Mouse (Mus musculus): Measurements from ENCODE around the gene Lipk. TPM values are rescaled to one million over a fixed set of nuclear protein-coding genes. Genes with fewer than 3 reads are reported as not detected.

The Lipk gene
- polyA plus RNA-seq, 1 experiment from 2014 or later, result not detected

GRCm38 (mm10) chr19:34051502-34051901 is 43.4 kb downstream of the Lipk start:
- no peaks in the 10 kb centered on the region for H3K9me3 ChIP-seq (ENCODE audit: control insufficient read depth, low read length)
- no peak overlapping the region for H3K27ac ChIP-seq
- no peak overlapping the region for H3K4me2 ChIP-seq (replicated peaks)
- H3K4me1 ChIP-seq (replicated peaks; ENCODE audit: control insufficient read depth, insufficient read depth, low read length), result no peaks in the 10 kb centered on the region
- 79% methylated on average over 3 of the region's 3 CpGs for WGBS
- DNase-seq (ENCODE audit: low spot score) (no peak), ATAC-seq (ENCODE audit: low FRiP score) (no peak)
- H3K36me3 ChIP-seq (replicated peaks; ENCODE audit: control insufficient read depth, insufficient read depth), result no peaks in the 10 kb centered on the region
- H3K4me3 ChIP-seq (replicated peaks; ENCODE audit: low read length), result no peak overlapping the region
- no peaks in the 10 kb centered on the region for H3K27me3 ChIP-seq (ENCODE audit: control insufficient read depth, insufficient read depth, low read length)
- H3K9ac ChIP-seq, result no peak overlapping the region

DNA sequence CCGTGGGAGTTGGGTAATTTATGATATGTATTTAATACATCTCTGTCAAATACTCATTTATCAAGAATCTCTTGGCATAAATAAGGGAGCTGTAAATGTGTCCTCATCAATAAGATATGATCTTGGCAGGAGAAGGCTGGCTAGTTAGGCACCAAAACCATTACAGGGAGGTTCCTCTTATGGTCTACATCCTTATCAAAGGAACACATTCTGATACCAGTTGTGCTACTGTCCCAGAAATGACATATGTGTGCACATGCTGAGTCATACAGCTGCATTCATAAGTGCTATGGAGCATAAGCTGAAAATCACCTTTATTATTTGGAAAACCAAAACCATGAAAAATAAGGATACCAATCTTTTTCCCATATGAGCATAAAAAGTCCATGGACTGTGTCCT is 55.5 kb downstream of the Lipk start:
- no peak overlapping the region for H3K9ac ChIP-seq
- no peaks in the 10 kb centered on the region for H3K36me3 ChIP-seq (replicated peaks; ENCODE audit: control insufficient read depth, insufficient read depth)
- H3K4me3 ChIP-seq (replicated peaks; ENCODE audit: low read length), result no peak overlapping the region
- no peak overlapping the region for H3K4me2 ChIP-seq (replicated peaks)
- H3K4me1 ChIP-seq (replicated peaks; ENCODE audit: control insufficient read depth, insufficient read depth, low read length), result no peaks in the 10 kb centered on the region
- 56% methylated on average over 1 of the region's 1 CpGs for WGBS
- H3K27me3 ChIP-seq (ENCODE audit: control insufficient read depth, insufficient read depth, low read length), result no peaks in the 10 kb centered on the region
- H3K27ac ChIP-seq, result no peak overlapping the region
- DNase-seq (ENCODE audit: low spot score) (no peak), ATAC-seq (ENCODE audit: low FRiP score) (no peak)
- H3K9me3 ChIP-seq (ENCODE audit: control insufficient read depth, low read length), result no peaks in the 10 kb centered on the region

- no peaks in the 10 kb centered on the region for H3K4me1 ChIP-seq (replicated peaks; ENCODE audit: control insufficient read depth, insufficient read depth, low read length)
- no peak for DNase-seq (ENCODE audit: low spot score)
- 95% methylated on average over 4 of the region's 4 CpGs for WGBS
- no peak overlapping the region for H3K4me3 ChIP-seq (replicated peaks; ENCODE audit: low read length)
- H3K9ac ChIP-seq, result no peak overlapping the region
- H3K27ac ChIP-seq, result no peak overlapping the region
- no peaks in the 10 kb centered on the region for H3K9me3 ChIP-seq (ENCODE audit: control insufficient read depth, low read length)
- no peak for ATAC-seq (ENCODE audit: low FRiP score)
- H3K36me3 ChIP-seq (replicated peaks; ENCODE audit: control insufficient read depth, insufficient read depth), result no peaks in the 10 kb centered on the region
- H3K27me3 ChIP-seq (ENCODE audit: control insufficient read depth, insufficient read depth, low read length), result no peaks in the 10 kb centered on the region
- no peak overlapping the region for H3K4me2 ChIP-seq (replicated peaks)
Measured at GRCm38 (mm10) chr19:34064059-34064458, 56.0 kb downstream of the Lipk start.

DNA sequence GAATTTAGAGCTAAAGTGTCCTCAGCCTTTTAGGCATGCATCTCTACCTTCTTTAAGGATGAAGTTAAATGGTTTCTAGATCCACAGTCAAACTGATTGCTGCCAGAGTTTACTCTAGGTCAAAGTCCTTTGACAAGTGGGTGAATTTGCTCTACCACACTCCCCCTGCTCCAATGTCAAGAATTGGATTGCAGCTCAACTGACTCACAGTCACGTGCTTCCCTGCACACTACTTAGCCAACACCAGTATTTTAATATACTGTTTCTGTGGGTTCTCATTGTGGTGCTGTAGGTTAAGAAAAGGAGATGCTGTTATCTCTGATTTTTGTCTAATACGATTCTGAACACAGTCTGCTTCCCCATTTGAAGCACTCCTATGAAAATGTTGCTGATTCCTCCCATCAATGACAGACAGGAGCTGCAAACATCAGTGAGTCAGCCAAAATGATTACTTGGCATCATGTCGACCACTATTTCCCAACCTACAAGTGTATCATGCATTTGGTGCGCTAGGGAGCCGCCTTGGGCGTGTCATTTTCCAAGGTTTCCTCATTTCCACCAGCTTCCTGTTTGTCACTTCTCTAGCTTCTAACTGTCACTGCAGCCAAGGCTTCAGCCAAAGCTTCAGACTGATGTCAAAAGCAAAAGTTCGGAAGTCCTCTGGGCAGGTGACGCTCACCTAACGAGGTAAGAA is 58.8 kb downstream of the Lipk start, which contains the start of gene Lipn:
Gene Lipn (plus strand): TSS at position 580 of the 694 bp plus-strand sequence.
- Histone ChIP-seq H3K9ac (no peak within 1 kb of the TSS), H3K4me3 (replicated peaks; ENCODE audit: low read length) (no peak within 1 kb of the TSS), H3K4me2 (replicated peaks) (no peak within 1 kb of the TSS), H3K27ac (no peak within 1 kb of the TSS), H3K27me3 (ENCODE audit: control insufficient read depth, insufficient read depth, low read length) (no peaks in the 10 kb centered on the region), H3K9me3 (ENCODE audit: control insufficient read depth, low read length) (no peaks in the 10 kb centered on the region), H3K36me3 (replicated peaks; ENCODE audit: control insufficient read depth, insufficient read depth) (no peaks in the 10 kb centered on the region), H3K4me1 (replicated peaks; ENCODE audit: control insufficient read depth, insufficient read depth, low read length) (no peaks in the 10 kb centered on the region)
- WGBS, result 92% methylated on average over 9 of the region's 9 CpGs
- no peak for ATAC-seq (ENCODE audit: low FRiP score)
- no peak for DNase-seq (ENCODE audit: low spot score)

GRCm38 (mm10) chr19:34074239-34074638 is 66.1 kb downstream of the Lipk start:
- H3K27me3 ChIP-seq (ENCODE audit: control insufficient read depth, insufficient read depth, low read length), result no peaks in the 10 kb centered on the region
- H3K4me1 ChIP-seq (replicated peaks; ENCODE audit: control insufficient read depth, insufficient read depth, low read length), result no peaks in the 10 kb centered on the region
- H3K4me3 ChIP-seq (replicated peaks; ENCODE audit: low read length), result no peak overlapping the region
- H3K36me3 ChIP-seq (replicated peaks; ENCODE audit: control insufficient read depth, insufficient read depth), result no peaks in the 10 kb centered on the region
- no peak overlapping the region for H3K4me2 ChIP-seq (replicated peaks)
- no peak overlapping the region for H3K27ac ChIP-seq
- ATAC-seq (ENCODE audit: low FRiP score) (no peak), DNase-seq (ENCODE audit: low spot score) (no peak)
- H3K9me3 ChIP-seq (ENCODE audit: control insufficient read depth, low read length), result no peaks in the 10 kb centered on the region
- no peak overlapping the region for H3K9ac ChIP-seq

DNA sequence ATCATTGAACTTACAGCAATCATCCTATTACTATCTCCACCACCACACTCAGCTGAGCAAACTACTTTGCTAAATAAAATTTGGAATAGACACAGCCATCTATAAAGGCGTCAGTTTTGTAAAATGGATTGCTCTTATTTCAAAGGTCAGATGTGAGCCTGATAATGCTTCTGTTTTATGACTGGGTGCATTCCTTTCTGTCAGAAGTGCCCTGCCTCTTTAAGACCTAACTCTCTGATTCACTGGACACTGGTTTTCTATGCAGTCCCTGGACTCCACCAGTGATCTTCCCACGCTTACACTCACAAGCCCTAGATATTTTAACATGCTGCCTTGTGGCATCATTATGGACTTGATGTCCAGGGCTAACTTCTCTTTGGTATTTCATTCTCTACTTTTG is 70.0 kb downstream of the Lipk start:
- Histone ChIP-seq H3K4me1 (replicated peaks; ENCODE audit: control insufficient read depth, insufficient read depth, low read length) (no peaks in the 10 kb centered on the region), H3K27ac (no peak overlapping the region), H3K9me3 (ENCODE audit: control insufficient read depth, low read length) (no peaks in the 10 kb centered on the region), H3K27me3 (ENCODE audit: control insufficient read depth, insufficient read depth, low read length) (no peaks in the 10 kb centered on the region), H3K4me3 (replicated peaks; ENCODE audit: low read length) (no peak overlapping the region), H3K4me2 (replicated peaks) (no peak overlapping the region), H3K36me3 (replicated peaks; ENCODE audit: control insufficient read depth, insufficient read depth) (no peaks in the 10 kb centered on the region), H3K9ac (no peak overlapping the region)
- no peak for DNase-seq (ENCODE audit: low spot score)
- no peak for ATAC-seq (ENCODE audit: low FRiP score)
- WGBS, result 88% methylated on average over 2 of the region's 2 CpGs

DNA sequence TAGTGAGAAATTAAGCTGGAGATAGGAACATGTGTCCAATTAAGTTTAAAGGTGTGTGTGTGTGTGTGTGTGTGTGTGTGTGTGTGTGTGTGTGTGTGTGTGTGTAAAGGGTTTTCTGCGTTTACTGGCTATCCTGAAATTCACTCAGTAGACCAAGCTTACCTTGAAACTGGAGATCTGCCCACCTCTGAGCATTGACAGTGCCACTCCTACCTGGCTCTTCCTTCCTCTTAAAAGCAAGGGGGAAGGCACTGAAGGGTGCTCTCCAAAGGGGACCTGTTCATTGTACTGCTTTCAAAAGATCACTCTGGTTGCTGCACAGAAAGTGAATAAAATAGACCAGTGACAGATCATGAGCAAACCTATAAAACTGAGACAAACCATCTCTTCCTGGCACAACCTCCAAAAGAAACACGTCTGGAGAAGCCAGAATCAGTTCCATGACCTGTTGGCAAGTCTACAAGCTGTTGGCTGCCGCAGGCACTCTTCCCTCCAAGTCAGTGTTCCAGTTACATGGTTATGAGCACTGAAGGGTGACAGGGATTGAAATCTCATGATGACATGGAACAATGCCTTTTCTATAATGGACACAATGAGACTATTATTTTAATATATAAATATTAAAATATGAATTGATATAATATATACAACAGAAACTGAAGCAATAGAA is 81.1 kb downstream of the Lipk start:
- WGBS, result 86% methylated on average over 3 of the region's 3 CpGs
- Histone ChIP-seq H3K4me1 (replicated peaks; ENCODE audit: control insufficient read depth, insufficient read depth, low read length) (no peaks in the 10 kb centered on the region), H3K27me3 (ENCODE audit: control insufficient read depth, insufficient read depth, low read length) (no peaks in the 10 kb centered on the region), H3K4me2 (replicated peaks) (no peak overlapping the region), H3K9ac (no peak overlapping the region), H3K9me3 (ENCODE audit: control insufficient read depth, low read length) (no peaks in the 10 kb centered on the region), H3K4me3 (replicated peaks; ENCODE audit: low read length) (no peak overlapping the region), H3K27ac (no peak overlapping the region), H3K36me3 (replicated peaks; ENCODE audit: control insufficient read depth, insufficient read depth) (no peaks in the 10 kb centered on the region)
- ATAC-seq (ENCODE audit: low FRiP score), result no peak
- DNase-seq (ENCODE audit: low spot score), result no peak

DNA sequence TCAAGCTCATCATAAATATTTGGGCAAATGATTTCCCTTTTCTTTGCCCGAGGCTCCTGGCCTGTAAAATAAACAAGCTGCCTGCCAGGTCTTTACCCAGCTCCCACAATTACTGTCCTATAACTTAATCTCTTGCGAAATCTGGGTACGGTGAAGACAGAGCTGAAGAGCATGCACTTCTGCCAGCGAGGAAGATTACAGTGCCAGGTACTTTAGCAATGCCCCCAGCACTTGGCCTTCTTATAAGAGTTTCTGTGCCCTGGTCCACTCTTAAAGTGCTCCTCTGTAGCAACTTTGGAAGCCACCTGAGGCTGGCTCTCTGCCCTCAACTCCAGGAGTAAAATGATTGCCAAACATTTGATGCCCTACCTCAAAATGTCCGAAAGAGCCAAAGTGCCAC is 87.3 kb downstream of the Lipk start:
- H3K9me3 ChIP-seq (ENCODE audit: control insufficient read depth, low read length), result no peaks in the 10 kb centered on the region
- no peak overlapping the region for H3K4me2 ChIP-seq (replicated peaks)
- no peak overlapping the region for H3K27ac ChIP-seq
- H3K27me3 ChIP-seq (ENCODE audit: control insufficient read depth, insufficient read depth, low read length), result no peaks in the 10 kb centered on the region
- H3K4me3 ChIP-seq (replicated peaks; ENCODE audit: low read length), result no peak overlapping the region
- H3K36me3 ChIP-seq (replicated peaks; ENCODE audit: control insufficient read depth, insufficient read depth), result no peaks in the 10 kb centered on the region
- 91% methylated on average over 5 of the region's 5 CpGs for WGBS
- H3K9ac ChIP-seq, result no peak overlapping the region
- DNase-seq (ENCODE audit: low spot score) (no peak), ATAC-seq (ENCODE audit: low FRiP score) (no peak)
- no peaks in the 10 kb centered on the region for H3K4me1 ChIP-seq (replicated peaks; ENCODE audit: control insufficient read depth, insufficient read depth, low read length)

GRCm38 (mm10) chr19:34096228-34096627 is 88.1 kb downstream of the Lipk start:
- DNase-seq (ENCODE audit: low spot score) (no peak), ATAC-seq (ENCODE audit: low FRiP score) (no peak)
- no peak overlapping the region for H3K9ac ChIP-seq
- WGBS, result 88% methylated on average over 1 of the region's 1 CpGs
- no peaks in the 10 kb centered on the region for H3K9me3 ChIP-seq (ENCODE audit: control insufficient read depth, low read length)
- H3K27me3 ChIP-seq (ENCODE audit: control insufficient read depth, insufficient read depth, low read length), result no peaks in the 10 kb centered on the region
- no peak overlapping the region for H3K4me3 ChIP-seq (replicated peaks; ENCODE audit: low read length)
- no peaks in the 10 kb centered on the region for H3K4me1 ChIP-seq (replicated peaks; ENCODE audit: control insufficient read depth, insufficient read depth, low read length)
- H3K36me3 ChIP-seq (replicated peaks; ENCODE audit: control insufficient read depth, insufficient read depth), result no peaks in the 10 kb centered on the region
- H3K27ac ChIP-seq, result no peak overlapping the region
- H3K4me2 ChIP-seq (replicated peaks), result no peak overlapping the region
